Mouse (Mus musculus) liver, adult 2 months (tissue): ENCODE data around the gene Dnaaf5.

Source experiments
- CTCF ChIP-seq: fragments of 200-500 bp; IDR thresholded peaks from 2 replicates; pipeline ENCODE4 v1.5.1; 2011; ENCODE audit warnings: low read depth, low read length, control low read depth
- POLR2A ChIP-seq: fragments of 200-500 bp; IDR thresholded peaks from 2 replicates; pipeline ENCODE4 v1.6.1; 2011; ENCODE audit warnings: low read length, control low read depth; ENCODE audit not compliant: insufficient read depth; ENCODE audit errors: extremely low read depth

DNA sequence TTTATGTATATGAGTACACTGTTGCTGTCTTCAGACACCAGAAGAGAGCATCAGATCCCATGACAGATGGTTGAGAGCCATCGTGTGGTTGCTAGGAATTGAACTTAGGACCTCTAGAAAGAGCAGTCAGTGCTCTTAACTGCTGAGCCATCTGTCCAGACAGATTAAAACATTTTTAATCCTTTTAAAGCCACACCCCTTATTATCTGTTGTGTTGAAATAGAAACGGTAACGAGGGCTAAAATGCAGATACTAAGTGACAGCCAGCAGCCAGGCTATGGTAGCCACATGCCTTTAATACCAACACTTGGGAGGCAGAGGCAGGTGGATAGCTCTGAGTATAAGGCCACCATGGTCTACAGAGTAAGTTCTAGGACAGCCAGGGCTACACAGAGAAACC, 82.1 kb downstream of the Dnaaf5 start:
- TF ChIP-seq CTCF (no peak), POLR2A (no peak)
